Mouse (Mus musculus) CH12.LX (cell line): ENCODE data around the gene Fkbp9. TPM values are rescaled to one million over a fixed set of nuclear protein-coding genes. Genes with fewer than 3 reads are reported as not detected.

Experiments
- DNase-seq: peaks from one replicate; pipeline ENCODE4 v3.0.0-alpha.2; 2013; ENCODE audit errors: extremely low read depth
- H3K27ac ChIP-seq: 2 replicates; pipeline ENCODE4 v1.5.1; 2012; ENCODE audit warnings: low read depth, mild to moderate bottlenecking, control low read depth, moderate library complexity; ENCODE audit not compliant: insufficient read depth
- H3K27me3 ChIP-seq: replicated peaks from 2 replicates; pipeline ENCODE3; 2012; ENCODE audit warnings: inconsistent platforms
- H3K36me3 ChIP-seq, 2 experiments: replicated peaks in 1 of 2; 2 replicates each; pipeline versions ENCODE3 to v1.6.1; 2012; ENCODE audit warnings: inconsistent platforms in 1 of 2, low read length in 1 of 2, mild to moderate bottlenecking in 1 of 2, mixed read lengths in 1 of 2, moderate library complexity in 1 of 2; ENCODE audit not compliant: control insufficient read depth in 1 of 2, insufficient read depth in 1 of 2
- H3K4me1 ChIP-seq, 2 experiments: 2 replicates each; pipeline ENCODE4 v1.6.1; 2012; ENCODE audit warnings: inconsistent platforms in 1 of 2, moderate library complexity in 1 of 2; ENCODE audit not compliant: insufficient read depth in 2 of 2, control insufficient read depth in 1 of 2
- H3K4me2 ChIP-seq: 2 replicates; pipeline ENCODE4 v1.6.1; 2012; ENCODE audit warnings: low read depth, mild to moderate bottlenecking, control low read depth; ENCODE audit not compliant: poor library complexity, insufficient read depth, severe bottlenecking
- H3K4me3 ChIP-seq, 3 experiments: fragments of 150-350 bp in 1 of 3; sonication (generic) in 1 of 3; replicated peaks in 1 of 3; 2 replicates each; pipeline versions ENCODE3 to v1.5.1; 2011 to 2012; ENCODE audit warnings: low read depth in 2 of 3, low read length in 2 of 3, mild to moderate bottlenecking in 2 of 3, moderate library complexity in 2 of 3, control low read depth in 1 of 3, improper control_type of control experiment in 1 of 3, inconsistent platforms in 1 of 3, mixed read lengths in 1 of 3; ENCODE audit not compliant: poor library complexity in 1 of 3
- H3K79me2 ChIP-seq: replicated peaks from 2 replicates; pipeline ENCODE4 v1.6.1; 2012; ENCODE audit warnings: mild to moderate bottlenecking, moderate library complexity; ENCODE audit not compliant: control insufficient read depth, poor library complexity, insufficient read depth, severe bottlenecking; ENCODE audit errors: extremely low read depth
- H3K9ac ChIP-seq: 2 replicates; pipeline ENCODE4 v1.6.1; 2012; ENCODE audit warnings: low read depth, mild to moderate bottlenecking, control low read depth, moderate library complexity; ENCODE audit not compliant: insufficient read depth
- H3K9me3 ChIP-seq: replicated peaks from 2 replicates; pipeline ENCODE3; 2012; ENCODE audit warnings: low read length, inconsistent platforms, mixed read lengths
- BHLHE40 ChIP-seq: IDR thresholded peaks from 2 replicates; pipeline ENCODE4 v1.6.1; 2011; ENCODE audit warnings: mild to moderate bottlenecking, low read depth, low read length, improper control_type of control experiment
- CHD2 ChIP-seq: IDR thresholded peaks from 2 replicates; pipeline ENCODE4 v1.6.1; 2011; ENCODE audit warnings: low read length, improper control_type of control experiment
- E2F4 ChIP-seq: IDR thresholded peaks from 2 replicates; pipeline ENCODE4 v1.6.1; 2011; ENCODE audit warnings: low read depth, low read length, improper control_type of control experiment; ENCODE audit not compliant: insufficient replicate concordance
- ELF1 ChIP-seq: IDR thresholded peaks from 2 replicates; pipeline ENCODE4 v1.6.1; 2014; ENCODE audit warnings: low read depth, mild to moderate bottlenecking, inconsistent platforms, low read length, improper control_type of control experiment
- GABPA ChIP-seq: IDR thresholded peaks from 2 replicates; pipeline ENCODE4 v1.6.1; 2012; ENCODE audit warnings: low read depth, low read length, improper control_type of control experiment, inconsistent platforms; ENCODE audit not compliant: insufficient replicate concordance
- HCFC1 ChIP-seq: IDR thresholded peaks from 2 replicates; pipeline ENCODE4 v1.6.1; 2012; ENCODE audit warnings: low read depth, mild to moderate bottlenecking, inconsistent platforms, low read length, improper control_type of control experiment
- IRF4 ChIP-seq: IDR thresholded peaks from 2 replicates; pipeline ENCODE4 v1.6.1; 2014; ENCODE audit warnings: low read depth, mild to moderate bottlenecking, inconsistent platforms, low read length, improper control_type of control experiment
- JUN ChIP-seq: IDR thresholded peaks from 2 replicates; pipeline ENCODE4 v1.6.1; 2011; ENCODE audit warnings: low read depth, mild to moderate bottlenecking, low read length, improper control_type of control experiment, moderate library complexity; ENCODE audit not compliant: insufficient read depth
- KAT2A ChIP-seq: IDR thresholded peaks from 2 replicates; pipeline ENCODE4 v1.6.1; 2012; ENCODE audit warnings: low read length, improper control_type of control experiment, inconsistent platforms; ENCODE audit not compliant: insufficient replicate concordance
- MAX ChIP-seq: IDR thresholded peaks from 2 replicates; pipeline ENCODE4 v1.6.1; 2011; ENCODE audit warnings: low read length, improper control_type of control experiment
- MAZ ChIP-seq: IDR thresholded peaks from 2 replicates; pipeline ENCODE4 v1.6.1; 2012; ENCODE audit warnings: low read depth, mild to moderate bottlenecking, inconsistent platforms, low read length, improper control_type of control experiment, moderate library complexity
- MEF2A ChIP-seq: IDR thresholded peaks from 2 replicates; pipeline ENCODE4 v1.6.1; 2014; ENCODE audit warnings: low read depth, mild to moderate bottlenecking, inconsistent platforms, low read length, improper control_type of control experiment, borderline replicate concordance
- MXI1 ChIP-seq: IDR thresholded peaks from 2 replicates; pipeline ENCODE4 v1.6.1; 2011; ENCODE audit warnings: mild to moderate bottlenecking, low read depth, low read length, improper control_type of control experiment
- NRF1 ChIP-seq: IDR thresholded peaks from 2 replicates; pipeline ENCODE4 v1.6.1; 2014; ENCODE audit warnings: low read depth, mild to moderate bottlenecking, inconsistent platforms, low read length, improper control_type of control experiment, moderate library complexity
- POLR2A ChIP-seq: IDR thresholded peaks from 2 replicates; pipeline ENCODE4 v1.6.1; 2011; ENCODE audit warnings: low read depth, mild to moderate bottlenecking, improper control_type of control experiment, low read length
- POLR2AphosphoS2 ChIP-seq: IDR thresholded peaks from 2 replicates; pipeline ENCODE4 v1.6.1; 2011; ENCODE audit warnings: low read depth, low read length, improper control_type of control experiment
- SIN3A ChIP-seq: IDR thresholded peaks from 2 replicates; pipeline ENCODE4 v1.6.1; 2012; ENCODE audit warnings: low read length, improper control_type of control experiment, inconsistent platforms
- TBP ChIP-seq: conservative IDR thresholded peaks from 2 replicates; pipeline ENCODE4 v1.6.1; 2011; ENCODE audit warnings: low read depth, low read length, improper control_type of control experiment
- TCF12 ChIP-seq: IDR thresholded peaks from 2 replicates; pipeline ENCODE4 v1.6.1; 2014; ENCODE audit warnings: low read depth, mild to moderate bottlenecking, inconsistent platforms, low read length, improper control_type of control experiment
- ZC3H11A ChIP-seq: IDR thresholded peaks from 2 replicates; pipeline ENCODE4 v1.6.1; 2012; ENCODE audit warnings: low read depth, mild to moderate bottlenecking, inconsistent platforms, low read length, improper control_type of control experiment
- ZKSCAN1 ChIP-seq: IDR thresholded peaks from 2 replicates; pipeline ENCODE4 v1.6.1; 2012; ENCODE audit warnings: low read depth, inconsistent platforms, low read length, improper control_type of control experiment, borderline replicate concordance
- ZMIZ1 ChIP-seq: IDR thresholded peaks from 2 replicates; pipeline ENCODE4 v1.6.1; 2012; ENCODE audit warnings: low read depth, mild to moderate bottlenecking, inconsistent platforms, low read length, improper control_type of control experiment
- dilution Hi-C: fragments of 300-500 bp; cut with MboI; formaldehyde crosslinking; loops from 2 replicates; pipeline ENCODE4 v1.14.3; 2020; ENCODE audit warnings: low sequenced_read_pairs; ENCODE audit not compliant: extremely low pct_unique_long_range_greater_than_20kb, extremely low pct_ligation_motif_present
- in situ Hi-C: fragments of 300-500 bp; cut with MboI; formaldehyde crosslinking; loops from 3 replicates; pipeline ENCODE4 v1.14.3; 2019; ENCODE audit warnings: low sequenced_read_pairs, low pct_ligation_motif_present, low pct_unique_long_range_greater_than_20kb, mixed read lengths
- polyA plus RNA-seq: library from polyadenylated mRNA; unstranded; fragments of >175 nt; gene quantifications from 2 replicates; pipeline ENCODE4 v1.2.1, GENCODE M21; 2012; ENCODE audit warnings: low read depth; ENCODE audit not compliant: insufficient read length
- total RNA-seq, 2 experiments: library from RNA; depleted of rRNA; stranded (reverse); fragments of 300-350 nt in 1 of 2; fragments of >200 nt in 1 of 2; gene quantifications; 2 replicates each; pipeline ENCODE4 v1.2.3; 2012 to 2014

Gene Fkbp9
- total and polyA plus RNA-seq, 3 experiments, result 0.07 to 1.7 TPM; not detected in 1

GRCm38 (mm10) chr6:56923331-56923725, 91.5 kb downstream of the Fkbp9 start:
- in situ Hi-C loops, result no loop called here
- TF ChIP-seq SIN3A (peak; percentile 25; the same call in 1 of the 2 replicates), CHD2 (no peak)
- TF ChIP-seq, all 38 proteins: peak for 1
- dilution Hi-C loops, result no loop called here
- peaks cover 15% of the 10 kb centered on the region for H3K79me2 ChIP-seq
- H3K4me1 ChIP-seq, result peaks cover 3 to 14% of the 10 kb centered on the region in 2 experiments; a peak in 3 of 4 replicates
- H3K9me3 ChIP-seq, result no peaks in the 10 kb centered on the region
- H3K4me3 ChIP-seq, result peak overlapping the region; percentile 73 to 96 (median 82)
- H3K9ac ChIP-seq, result peak overlapping the region; percentile 74
- no peak overlapping the region for H3K4me2 ChIP-seq
- H3K36me3 ChIP-seq, result peaks cover 0 to 2% of the 10 kb centered on the region in 2 experiments
- no peak overlapping the region for H3K27ac ChIP-seq
- no peaks in the 10 kb centered on the region for H3K27me3 ChIP-seq
- DNase-seq, result peak; percentile 32

GRCm38 (mm10) chr6:56923726-56924707, 92.2 kb downstream of the Fkbp9 start, which contains the start of the genes Nt5c3 and Vmn1r4:
Gene Nt5c3, minus strand, starts transcription at chr6:56923932.
Gene Vmn1r4, plus strand, starts transcription at chr6:56924015.
- H3K4me1 ChIP-seq, result peaks cover 3 to 14% of the 10 kb centered on the region in 2 experiments; a peak in 3 of 4 replicates
- peak within 1 kb of the TSS; percentile 90 for H3K9ac ChIP-seq
- H3K4me3 ChIP-seq, result peak within 1 kb of the TSS; percentile 74 to 96 (median 82)
- peaks cover 0 to 2% of the 10 kb centered on the region in 2 experiments for H3K36me3 ChIP-seq
- peaks cover 12% of the 10 kb centered on the region for H3K79me2 ChIP-seq
- H3K4me2 ChIP-seq, result peak within 1 kb of the TSS; percentile 95
- no peak for TF ChIP-seq ZKSCAN1
- no peak for TF ChIP-seq JUN
- peak; percentile 58 for TF ChIP-seq POLR2A
- TF ChIP-seq MAZ, result peak; percentile 74; the same call in 1 of the 2 replicates
- TF ChIP-seq MXI1, result peak; percentile 88
- TF ChIP-seq IRF4, result 0 out of 2 replicates have a peak, but pooled peaks have one; percentile 16
- TF ChIP-seq MAX, result no peak; the same call in 1 of the 2 replicates
- peak; percentile 61; the same call in 1 of the 2 replicates for TF ChIP-seq TCF12
- peak; percentile 28; the same call in 1 of the 2 replicates for TF ChIP-seq MEF2A
- 0 out of 2 replicates have a peak, but pooled peaks have one; percentile 83 for TF ChIP-seq E2F4
- no peak for TF ChIP-seq ZC3H11A
- peak; percentile 22; the same call in 1 of the 2 replicates for TF ChIP-seq GABPA
- peak; percentile 54; the same call in 1 of the 2 replicates for TF ChIP-seq POLR2AphosphoS2
- TF ChIP-seq SIN3A, result peak; percentile 75
- TF ChIP-seq CHD2, result peak; percentile 87
- peak; percentile 82 for TF ChIP-seq TBP
- TF ChIP-seq KAT2A, result peak; percentile 89; the same call in 1 of the 2 replicates
- peak; percentile 88 for TF ChIP-seq NRF1
- no peak for TF ChIP-seq BHLHE40
- TF ChIP-seq HCFC1, result peak; percentile 94
- no peak; the same call in 1 of the 2 replicates for TF ChIP-seq ZMIZ1
- peak; percentile 92 for TF ChIP-seq ELF1
- dilution Hi-C loops (no loop called here), in situ Hi-C loops (no loop called here)
- DNase-seq, result peak; percentile 92
- no peaks in the 10 kb centered on the region for H3K9me3 ChIP-seq
- H3K27me3 ChIP-seq, result no peaks in the 10 kb centered on the region
- H3K27ac ChIP-seq, result peak within 1 kb of the TSS; percentile 73
